Mouse (Mus musculus) brown adipose tissue, adult 24 weeks (tissue): Measurements from ENCODE around the gene Mettl16. TPM values are rescaled to one million over a fixed set of nuclear protein-coding genes. Genes with fewer than 3 reads are reported as not detected.

Source experiments
- H3K27ac ChIP-seq: fragments of 200-500 bp; replicated peaks from 2 replicates; pipeline ENCODE4 v1.5.1; 2012; ENCODE audit warnings: low read depth, mild to moderate bottlenecking, low read length
- H3K4me1 ChIP-seq: fragments of 200-500 bp; 2 replicates; pipeline ENCODE4 v1.6.1; 2012; ENCODE audit warnings: low read length, mixed read lengths; ENCODE audit not compliant: control insufficient read depth, insufficient read depth, insufficient read length
- H3K4me3 ChIP-seq: fragments of 200-500 bp; 2 replicates; pipeline ENCODE4 v1.5.1; 2012; ENCODE audit warnings: low read depth, mild to moderate bottlenecking, low read length, moderate library complexity; ENCODE audit not compliant: insufficient read depth
- polyA plus RNA-seq: library from polyadenylated mRNA; stranded (reverse); fragments of >200 nt; gene quantifications from 2 replicates; pipeline ENCODE4 v1.2.4, GENCODE M21; 2012; ENCODE audit not compliant: missing spikeins, insufficient read depth, insufficient read length

Mettl16 gene
- polyA plus RNA-seq, 1 experiment: 11.1 TPM

- H3K4me1 ChIP-seq: peaks cover 17% of the 10 kb centered on the region
- peak overlapping the region; percentile 52 for H3K27ac ChIP-seq
- peak overlapping the region; percentile 48 for H3K4me3 ChIP-seq
Observed at GRCm38 (mm10) chr11:74832503-74833143, 62.0 kb downstream of the Mettl16 start.

- Histone ChIP-seq H3K4me3 (no peak overlapping the region), H3K27ac (peak overlapping the region; percentile 47; the same call in 1 of the 2 replicates), H3K4me1 (peaks cover 17% of the 10 kb centered on the region)
Observed at GRCm38 (mm10) chr11:74833536-74834358, 63.1 kb downstream of the Mettl16 start.

- peak overlapping the region; percentile 47 for H3K27ac ChIP-seq
- peaks cover 19% of the 10 kb centered on the region for H3K4me1 ChIP-seq
- H3K4me3 ChIP-seq: no peak overlapping the region
Observed at GRCm38 (mm10) chr11:74834359-74834638, 63.7 kb downstream of the Mettl16 start.

- Histone ChIP-seq H3K4me1 (peaks cover 20% of the 10 kb centered on the region), H3K27ac (peak overlapping the region; percentile 47), H3K4me3 (no peak overlapping the region)
Observed at GRCm38 (mm10) chr11:74834650-74835277, 64.1 kb downstream of the Mettl16 start.

GRCm38 (mm10) chr11:74835593-74836224, 65.1 kb downstream of the Mettl16 start:
- H3K27ac ChIP-seq: no peak overlapping the region
- no peak overlapping the region for H3K4me3 ChIP-seq
- H3K4me1 ChIP-seq: peaks cover 20% of the 10 kb centered on the region

DNA sequence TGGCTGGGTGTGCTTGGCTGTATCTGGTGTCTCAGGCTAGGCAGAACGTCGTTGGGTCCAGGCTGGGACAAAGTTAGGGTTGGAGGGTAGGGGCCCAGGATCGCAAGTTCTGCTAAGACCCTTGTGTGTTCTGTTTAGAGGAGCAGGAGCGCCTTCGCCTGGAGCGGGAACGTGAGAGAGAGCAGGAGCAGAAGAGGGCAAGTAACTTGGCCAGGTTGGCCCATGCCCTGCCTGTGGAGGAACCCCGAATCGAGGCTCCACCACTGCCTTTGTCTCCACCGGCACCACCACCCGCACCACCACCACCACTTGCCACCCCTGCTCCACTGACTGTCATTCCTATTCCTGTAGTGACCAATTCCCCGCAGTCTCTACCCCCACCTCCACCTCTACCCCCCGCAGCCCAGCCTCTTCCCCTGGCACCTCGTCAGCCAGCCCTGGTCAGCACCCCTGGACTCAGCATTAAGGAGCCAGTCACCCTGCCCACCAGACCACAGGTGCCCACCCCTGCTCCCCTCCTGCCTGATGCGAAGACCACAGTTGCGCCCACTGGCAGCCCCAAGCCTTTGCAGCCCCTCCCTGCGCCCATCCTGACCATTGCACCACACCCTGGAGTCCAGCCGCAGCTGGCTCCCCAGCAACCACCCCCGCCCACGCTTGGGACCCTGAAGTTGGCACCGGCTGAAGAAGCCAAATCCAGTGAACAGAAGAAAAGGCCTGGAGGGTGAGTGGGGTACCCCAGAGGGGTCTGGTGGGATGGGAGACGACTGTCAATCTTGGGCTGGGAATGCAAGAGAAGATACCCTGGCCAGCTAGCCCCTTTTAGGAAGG, 65.8 kb downstream of the Mettl16 start:
- Histone ChIP-seq H3K4me3 (no peak overlapping the region), H3K27ac (no peak overlapping the region), H3K4me1 (peaks cover 23% of the 10 kb centered on the region)

DNA sequence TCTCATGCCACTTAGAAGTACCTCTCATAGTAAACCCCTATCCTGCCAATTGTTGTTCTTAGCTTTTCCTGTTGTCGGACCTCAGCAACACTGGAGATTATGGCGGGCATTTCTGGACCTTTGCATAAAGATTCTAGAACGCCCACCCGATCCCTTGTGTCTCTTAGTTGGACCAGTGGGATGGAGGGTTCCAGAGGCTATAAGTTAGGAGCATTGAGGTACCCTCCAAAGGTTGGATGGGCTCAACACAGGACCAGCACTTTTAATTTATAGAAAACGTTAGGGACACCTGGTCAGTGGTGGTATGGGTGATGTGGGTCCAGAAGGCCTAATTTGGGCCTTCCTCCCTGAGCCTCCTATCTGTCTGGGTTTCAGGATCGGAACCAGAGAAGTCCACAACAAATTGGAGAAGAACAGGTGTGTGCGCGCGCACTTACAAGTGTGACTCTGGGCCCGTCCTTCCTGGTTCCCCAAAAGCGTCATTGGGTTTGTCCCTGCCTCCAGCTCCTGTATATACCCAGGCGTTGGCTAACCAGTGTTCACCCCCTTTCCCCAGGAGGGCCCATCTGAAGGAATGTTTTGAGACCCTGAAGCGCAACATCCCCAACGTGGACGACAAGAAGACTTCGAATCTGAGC, 66.5 kb downstream of the Mettl16 start:
- peaks cover 23% of the 10 kb centered on the region for H3K4me1 ChIP-seq

DNA sequence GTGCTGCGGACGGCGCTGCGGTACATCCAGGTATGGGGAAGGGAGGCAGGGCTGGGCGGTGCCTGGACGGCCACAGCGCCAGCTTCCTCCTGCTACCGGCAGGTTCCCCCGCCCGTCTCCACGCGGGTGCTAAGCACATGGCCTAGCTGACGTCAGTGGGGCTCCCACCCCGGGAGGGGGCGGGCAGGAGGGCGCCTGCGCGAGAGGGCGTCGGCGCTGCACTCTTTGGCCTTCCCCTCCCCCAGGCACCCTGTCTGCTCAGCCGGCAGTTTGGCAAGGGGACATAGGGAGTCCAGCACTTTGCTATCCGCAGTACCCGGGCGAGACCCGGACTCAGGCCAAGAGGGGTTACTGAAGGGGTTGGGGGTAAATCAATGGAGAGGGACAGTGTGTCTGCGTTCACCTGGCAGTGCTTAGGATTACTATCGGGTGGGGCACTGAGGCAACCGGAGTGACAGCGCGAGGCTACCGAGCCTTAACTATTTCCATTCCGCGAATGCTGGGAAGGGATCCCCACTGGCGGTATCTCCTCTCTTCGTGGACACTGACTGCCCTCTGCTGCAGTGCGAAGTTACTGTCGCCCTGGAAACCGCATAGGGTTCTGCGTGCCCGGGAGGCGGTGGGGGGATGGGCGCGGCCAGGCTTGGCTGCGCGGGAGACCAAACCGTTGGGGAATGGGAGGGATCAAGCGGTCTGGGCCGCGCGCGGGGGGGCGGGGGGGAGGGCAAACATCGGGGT, 67.2 kb downstream of the Mettl16 start:
- peak overlapping the region; percentile 93 for H3K27ac ChIP-seq
- peak overlapping the region; percentile 66 for H3K4me3 ChIP-seq
- H3K4me1 ChIP-seq: peaks cover 20% of the 10 kb centered on the region

More for the DNA sequence above, 66.5 kb downstream of the Mettl16 start:
- H3K4me3 ChIP-seq: peak overlapping the region; percentile 34
- H3K27ac ChIP-seq: peak overlapping the region; percentile 85

DNA sequence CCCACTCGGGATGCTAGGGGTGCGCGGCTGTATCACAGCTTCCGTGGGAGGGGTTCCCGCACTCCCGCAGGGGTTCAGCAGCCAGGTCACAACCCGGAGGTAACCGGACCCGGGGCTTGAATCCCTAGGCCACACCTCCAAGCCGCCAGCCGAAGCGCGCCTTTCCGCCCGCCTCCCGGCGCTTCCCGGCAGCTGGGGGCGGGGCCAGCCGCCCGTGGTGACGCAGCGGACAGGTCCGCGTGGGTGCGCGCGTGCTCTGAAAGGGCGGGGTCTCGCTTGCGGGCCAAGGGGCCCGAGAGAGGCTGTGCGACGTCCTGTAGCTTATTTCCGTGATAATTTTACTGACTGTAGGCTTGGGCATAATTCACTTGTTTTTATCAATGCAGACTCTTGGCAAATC, 67.8 kb downstream of the Mettl16 start:
- H3K4me1 ChIP-seq: peaks cover 22% of the 10 kb centered on the region
- H3K27ac ChIP-seq: peak overlapping the region; percentile 49
- peak overlapping the region; percentile 66 for H3K4me3 ChIP-seq

DNA sequence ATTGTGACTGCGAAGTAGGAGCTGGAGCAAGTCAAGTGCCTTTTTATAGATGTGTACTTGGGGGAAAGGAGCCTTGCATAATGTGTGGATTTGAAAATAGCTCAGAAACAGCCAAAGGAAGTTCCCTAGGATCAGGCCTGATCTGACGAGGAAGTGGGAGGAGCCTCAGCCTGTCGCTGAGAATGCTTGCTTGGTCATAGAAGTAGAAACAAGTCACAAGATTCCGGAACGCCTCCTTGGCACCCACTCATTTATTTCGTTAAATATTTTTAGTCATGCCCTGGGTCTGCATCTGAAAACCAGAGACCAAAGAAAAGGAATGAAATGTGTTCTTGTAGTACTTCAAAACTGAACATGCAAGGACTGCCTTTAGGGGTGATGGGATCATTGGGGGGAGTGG, 68.3 kb downstream of the Mettl16 start:
- Histone ChIP-seq H3K4me3 (0 out of 2 replicates have a peak overlapping the region, but pooled peaks have one; percentile 8), H3K27ac (peak overlapping the region; percentile 76), H3K4me1 (peaks cover 20% of the 10 kb centered on the region)

GRCm38 (mm10) chr11:74839860-74840715, 69.5 kb downstream of the Mettl16 start:
- Histone ChIP-seq H3K4me3 (no peak overlapping the region), H3K27ac (no peak overlapping the region), H3K4me1 (peaks cover 15% of the 10 kb centered on the region)

DNA sequence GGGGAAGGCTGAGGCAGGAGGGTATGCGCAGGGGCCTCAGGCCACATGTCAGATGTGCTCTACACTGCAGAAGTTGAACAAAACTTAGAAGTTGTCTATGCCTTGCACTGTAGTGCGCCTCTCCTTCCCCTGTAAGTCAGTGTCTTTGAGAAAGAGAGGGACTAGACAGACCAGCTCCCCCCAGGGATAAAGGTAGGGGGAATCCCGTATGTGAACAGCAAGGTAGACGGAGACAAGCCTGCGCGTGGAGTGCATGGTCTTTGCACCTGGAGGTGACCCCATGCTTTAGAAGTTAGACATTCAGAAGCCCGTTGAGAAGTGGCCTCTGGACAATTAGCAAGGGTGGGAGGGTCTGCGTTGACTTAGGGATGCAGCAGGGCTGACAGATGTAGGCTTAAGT, 70.1 kb downstream of the Mettl16 start:
- H3K4me1 ChIP-seq: peaks cover 15% of the 10 kb centered on the region
- H3K27ac ChIP-seq: no peak overlapping the region
- H3K4me3 ChIP-seq: no peak overlapping the region

DNA sequence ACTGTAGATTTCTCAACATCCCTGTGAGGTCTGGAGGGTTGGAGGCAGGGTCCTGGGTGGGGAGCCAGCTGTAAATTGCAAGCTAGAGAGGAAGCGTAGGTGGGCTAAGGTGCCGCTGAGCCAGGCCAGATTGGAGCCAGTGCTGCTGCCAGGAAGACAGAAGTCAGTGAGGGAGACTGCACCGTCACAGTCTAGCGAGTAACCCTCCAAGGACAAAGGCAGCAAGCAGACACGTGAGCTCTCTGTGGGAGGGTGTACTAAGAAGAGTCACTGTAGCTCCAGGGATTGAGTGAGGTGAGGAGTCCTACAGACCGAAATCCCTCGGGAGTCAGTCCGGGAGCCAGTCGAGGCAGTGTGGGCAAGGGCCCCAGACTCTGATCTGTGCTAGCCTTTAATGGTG, 70.7 kb downstream of the Mettl16 start:
- H3K27ac ChIP-seq: no peak overlapping the region
- no peak overlapping the region for H3K4me3 ChIP-seq
- H3K4me1 ChIP-seq: peaks cover 15% of the 10 kb centered on the region
